Mouse (Mus musculus): ENCODE measurements around the gene Kdm4a. TPM values are rescaled to one million over a fixed set of nuclear protein-coding genes. Genes with fewer than 3 reads are reported as not detected.

Kdm4a gene
- polyA plus RNA-seq, 1 experiment from 2014 or later = 61.5 TPM

DNA sequence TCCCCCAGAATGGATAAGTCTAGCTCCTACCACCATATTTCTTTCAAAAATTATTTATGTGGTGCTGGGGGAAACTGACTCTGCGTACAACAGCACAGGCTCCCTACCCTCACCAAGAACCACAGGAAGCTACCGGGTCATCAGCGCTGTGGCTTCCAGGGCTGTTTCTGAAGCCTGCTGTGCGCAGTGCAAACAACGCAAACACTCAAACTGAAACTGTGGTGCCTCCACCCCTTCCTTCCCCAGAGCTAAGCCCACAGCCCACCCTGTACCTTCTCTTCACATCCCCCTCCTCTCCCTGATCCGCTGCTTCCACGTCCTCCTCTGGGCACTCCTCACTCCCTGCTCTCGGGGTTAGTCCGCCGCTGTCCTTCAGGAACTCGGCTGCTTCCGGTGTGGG, 17.7 kb downstream of the Kdm4a start:
- Histone ChIP-seq H3K4me3 (replicated peaks; ENCODE audit: low read length) (no peak overlapping the region), H3K9ac (replicated peaks; ENCODE audit: low read depth, low read length) (no peak overlapping the region), H3K4me2 (ENCODE audit: low read length) (no peak overlapping the region), H3K36me3 (ENCODE audit: control insufficient read depth, insufficient read depth) (peaks cover 81% of the 10 kb centered on the region), H3K4me1 (replicated peaks; ENCODE audit: control insufficient read depth, insufficient read depth, low read length) (no peaks in the 10 kb centered on the region), H3K9me3 (ENCODE audit: control insufficient read depth, low read length) (no peaks in the 10 kb centered on the region), H3K27me3 (replicated peaks; ENCODE audit: control insufficient read depth, insufficient read depth, low read length) (no peaks in the 10 kb centered on the region), H3K27ac (ENCODE audit: low read length) (no peak overlapping the region)
- no peak for ATAC-seq
- WGBS = 95% methylated on average over 12 of the region's 12 CpGs

DNA sequence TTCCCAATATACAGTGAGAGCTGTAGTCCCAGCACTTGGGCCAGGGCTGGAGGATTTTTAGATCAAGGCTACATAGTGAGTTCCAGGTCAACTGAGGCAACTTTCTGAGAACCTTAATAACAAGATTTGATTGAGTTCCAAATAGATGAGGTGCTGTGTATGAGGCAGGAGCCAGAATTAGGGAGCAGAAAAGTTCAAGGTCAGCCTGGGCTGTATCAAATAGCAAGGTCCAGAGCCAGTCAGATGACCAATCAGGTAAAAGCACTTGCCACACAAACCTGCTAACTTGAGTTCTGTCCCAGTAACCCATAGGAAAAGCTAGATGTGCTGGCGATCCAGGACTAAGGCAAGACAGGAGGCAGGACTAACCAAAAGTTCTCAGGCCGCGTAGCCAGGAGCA, 22.2 kb downstream of the Kdm4a start:
- no peak overlapping the region for H3K4me2 ChIP-seq (ENCODE audit: low read length)
- no peaks in the 10 kb centered on the region for H3K9me3 ChIP-seq (ENCODE audit: control insufficient read depth, low read length)
- ATAC-seq = no peak
- peaks cover 65% of the 10 kb centered on the region for H3K36me3 ChIP-seq (ENCODE audit: control insufficient read depth, insufficient read depth)
- H3K4me1 ChIP-seq (replicated peaks; ENCODE audit: control insufficient read depth, insufficient read depth, low read length) = no peaks in the 10 kb centered on the region
- WGBS = 100% methylated on average over 3 of the region's 3 CpGs
- no peak overlapping the region for H3K27ac ChIP-seq (ENCODE audit: low read length)
- H3K4me3 ChIP-seq (replicated peaks; ENCODE audit: low read length) = no peak overlapping the region
- no peak overlapping the region for H3K9ac ChIP-seq (replicated peaks; ENCODE audit: low read depth, low read length)
- no peaks in the 10 kb centered on the region for H3K27me3 ChIP-seq (replicated peaks; ENCODE audit: control insufficient read depth, insufficient read depth, low read length)

DNA sequence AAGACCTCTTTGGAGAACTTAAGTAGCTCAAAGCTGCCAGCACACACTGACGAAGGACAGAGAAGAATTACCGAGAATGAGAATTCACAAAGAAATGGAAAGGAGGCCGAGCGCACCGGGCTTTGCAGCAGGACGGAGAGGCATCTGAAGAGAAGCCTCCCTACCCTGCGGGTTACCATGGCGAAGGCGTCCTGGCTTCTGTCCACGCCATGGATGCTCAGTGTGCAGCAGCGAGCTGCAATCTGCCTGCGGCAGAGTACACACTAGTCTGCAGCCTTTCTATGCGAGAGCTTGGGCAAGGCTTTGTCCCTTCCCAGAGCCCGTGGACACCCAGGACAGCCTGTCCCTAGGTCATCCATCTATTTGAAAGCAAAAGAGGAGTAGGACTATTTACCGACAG, 23.3 kb downstream of the Kdm4a start:
- Histone ChIP-seq H3K9ac (replicated peaks; ENCODE audit: low read depth, low read length) (no peak overlapping the region), H3K27ac (ENCODE audit: low read length) (no peak overlapping the region), H3K4me3 (replicated peaks; ENCODE audit: low read length) (no peak overlapping the region), H3K4me1 (replicated peaks; ENCODE audit: control insufficient read depth, insufficient read depth, low read length) (no peaks in the 10 kb centered on the region), H3K9me3 (ENCODE audit: control insufficient read depth, low read length) (no peaks in the 10 kb centered on the region), H3K4me2 (ENCODE audit: low read length) (no peak overlapping the region), H3K27me3 (replicated peaks; ENCODE audit: control insufficient read depth, insufficient read depth, low read length) (no peaks in the 10 kb centered on the region), H3K36me3 (ENCODE audit: control insufficient read depth, insufficient read depth) (peaks cover 58% of the 10 kb centered on the region)
- no peak; the same call in 1 of the 2 replicates for ATAC-seq
- 63% methylated on average over 15 of the region's 15 CpGs for WGBS

DNA sequence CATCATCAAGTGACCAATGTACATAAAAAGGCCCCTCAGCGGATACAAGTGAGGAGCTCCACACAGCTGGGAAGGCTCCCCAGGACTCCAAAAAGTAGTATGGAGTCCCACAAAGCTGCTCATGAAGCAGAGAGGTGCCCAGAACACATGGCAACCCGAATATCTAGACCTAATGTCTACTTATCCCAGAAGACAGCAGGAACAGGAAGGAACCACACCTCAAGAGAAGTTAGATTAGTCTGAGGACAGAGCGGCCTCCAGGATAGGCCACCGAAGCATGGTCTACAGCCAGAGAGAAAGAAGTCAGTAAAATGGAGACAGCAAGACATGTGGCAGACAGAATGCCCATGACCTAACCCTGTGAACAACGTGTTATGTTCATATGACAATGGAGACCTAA, 25.0 kb downstream of the Kdm4a start:
- Histone ChIP-seq H3K27me3 (replicated peaks; ENCODE audit: control insufficient read depth, insufficient read depth, low read length) (no peaks in the 10 kb centered on the region), H3K4me2 (ENCODE audit: low read length) (no peak overlapping the region)
- WGBS = 97% methylated on average over 5 of the region's 5 CpGs

DNA sequence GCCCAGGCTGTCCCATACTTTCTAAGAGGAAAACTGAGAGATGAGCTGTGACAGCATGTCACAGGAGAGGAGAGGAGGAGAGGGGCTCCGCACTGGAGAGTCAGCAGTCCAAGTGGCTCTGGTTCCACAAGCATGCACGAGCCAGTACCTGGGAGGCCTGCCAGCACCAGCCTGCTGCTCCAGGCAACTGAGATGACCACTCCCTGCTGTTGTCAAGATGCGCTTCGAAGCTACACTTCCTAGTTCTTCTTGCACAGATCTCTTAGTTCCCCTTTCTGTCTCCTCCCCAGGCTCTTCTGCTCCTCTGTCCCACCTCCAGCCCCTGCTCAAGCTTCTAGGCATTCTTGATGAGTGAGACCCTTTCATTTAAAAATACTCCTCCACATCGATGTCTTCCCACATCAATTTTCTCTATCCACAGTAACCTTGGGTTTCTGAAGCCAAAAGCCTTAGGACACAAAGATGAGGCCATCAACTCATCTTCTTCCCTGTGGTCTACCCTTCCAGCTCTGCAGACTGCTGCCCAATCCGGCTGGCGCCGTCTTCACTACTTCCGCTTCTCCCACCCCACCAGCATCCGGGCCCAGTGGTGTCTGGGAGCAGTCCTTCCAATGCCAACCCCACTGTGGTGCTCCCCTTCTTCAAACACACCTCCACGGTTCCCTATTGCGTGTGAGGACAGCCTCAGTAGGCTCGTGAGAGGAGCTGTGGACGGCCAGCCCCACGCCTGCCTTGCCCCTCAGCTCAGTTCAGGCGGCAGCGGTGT, 27.6 kb downstream of the Kdm4a start:
- H3K36me3 ChIP-seq (ENCODE audit: control insufficient read depth, insufficient read depth) = peaks cover 30% of the 10 kb centered on the region
- H3K4me2 ChIP-seq (ENCODE audit: low read length) = no peak overlapping the region
- H3K9me3 ChIP-seq (ENCODE audit: control insufficient read depth, low read length) = no peaks in the 10 kb centered on the region
- no peaks in the 10 kb centered on the region for H3K27me3 ChIP-seq (replicated peaks; ENCODE audit: control insufficient read depth, insufficient read depth, low read length)
- H3K4me1 ChIP-seq (replicated peaks; ENCODE audit: control insufficient read depth, insufficient read depth, low read length) = no peaks in the 10 kb centered on the region
- H3K27ac ChIP-seq (ENCODE audit: low read length) = no peak overlapping the region
- H3K9ac ChIP-seq (replicated peaks; ENCODE audit: low read depth, low read length) = no peak overlapping the region
- H3K4me3 ChIP-seq (replicated peaks; ENCODE audit: low read length) = no peak overlapping the region
- 94% methylated on average over 17 of the region's 17 CpGs for WGBS
- ATAC-seq = no peak

More for the DNA sequence above, 25.0 kb downstream of the Kdm4a start:
- Histone ChIP-seq H3K9me3 (ENCODE audit: control insufficient read depth, low read length) (no peaks in the 10 kb centered on the region), H3K4me3 (replicated peaks; ENCODE audit: low read length) (no peak overlapping the region), H3K27ac (ENCODE audit: low read length) (no peak overlapping the region), H3K36me3 (ENCODE audit: control insufficient read depth, insufficient read depth) (peaks cover 45% of the 10 kb centered on the region), H3K9ac (replicated peaks; ENCODE audit: low read depth, low read length) (no peak overlapping the region), H3K4me1 (replicated peaks; ENCODE audit: control insufficient read depth, insufficient read depth, low read length) (no peaks in the 10 kb centered on the region)
- ATAC-seq = no peak

DNA sequence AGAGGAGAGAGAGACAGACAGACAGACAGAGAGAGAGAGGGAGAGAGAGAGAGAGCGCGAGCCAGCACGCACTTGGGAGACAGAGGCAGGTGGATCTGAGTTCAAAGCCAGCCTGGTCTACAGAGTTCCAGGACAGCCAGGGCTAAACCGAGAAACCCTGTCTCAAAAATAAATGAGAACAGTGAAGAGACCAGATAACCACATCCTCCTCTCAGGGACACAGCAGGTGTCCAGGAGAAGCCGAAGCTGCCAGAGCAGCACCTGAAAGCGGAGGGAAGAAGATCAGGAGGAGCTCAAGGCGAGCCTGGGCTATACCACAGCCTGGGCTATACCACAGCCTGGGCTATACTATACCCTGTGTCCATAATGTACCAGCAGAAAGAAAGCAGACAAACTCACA, 29.0 kb downstream of the Kdm4a start:
- Histone ChIP-seq H3K4me1 (replicated peaks; ENCODE audit: control insufficient read depth, insufficient read depth, low read length) (no peaks in the 10 kb centered on the region), H3K27ac (ENCODE audit: low read length) (no peak overlapping the region), H3K4me2 (ENCODE audit: low read length) (no peak overlapping the region), H3K36me3 (ENCODE audit: control insufficient read depth, insufficient read depth) (peaks cover 40% of the 10 kb centered on the region), H3K27me3 (replicated peaks; ENCODE audit: control insufficient read depth, insufficient read depth, low read length) (no peaks in the 10 kb centered on the region), H3K4me3 (replicated peaks; ENCODE audit: low read length) (no peak overlapping the region), H3K9ac (replicated peaks; ENCODE audit: low read depth, low read length) (no peak overlapping the region), H3K9me3 (ENCODE audit: control insufficient read depth, low read length) (no peaks in the 10 kb centered on the region)
- 92% methylated on average over 7 of the region's 7 CpGs for WGBS
- ATAC-seq = no peak

DNA sequence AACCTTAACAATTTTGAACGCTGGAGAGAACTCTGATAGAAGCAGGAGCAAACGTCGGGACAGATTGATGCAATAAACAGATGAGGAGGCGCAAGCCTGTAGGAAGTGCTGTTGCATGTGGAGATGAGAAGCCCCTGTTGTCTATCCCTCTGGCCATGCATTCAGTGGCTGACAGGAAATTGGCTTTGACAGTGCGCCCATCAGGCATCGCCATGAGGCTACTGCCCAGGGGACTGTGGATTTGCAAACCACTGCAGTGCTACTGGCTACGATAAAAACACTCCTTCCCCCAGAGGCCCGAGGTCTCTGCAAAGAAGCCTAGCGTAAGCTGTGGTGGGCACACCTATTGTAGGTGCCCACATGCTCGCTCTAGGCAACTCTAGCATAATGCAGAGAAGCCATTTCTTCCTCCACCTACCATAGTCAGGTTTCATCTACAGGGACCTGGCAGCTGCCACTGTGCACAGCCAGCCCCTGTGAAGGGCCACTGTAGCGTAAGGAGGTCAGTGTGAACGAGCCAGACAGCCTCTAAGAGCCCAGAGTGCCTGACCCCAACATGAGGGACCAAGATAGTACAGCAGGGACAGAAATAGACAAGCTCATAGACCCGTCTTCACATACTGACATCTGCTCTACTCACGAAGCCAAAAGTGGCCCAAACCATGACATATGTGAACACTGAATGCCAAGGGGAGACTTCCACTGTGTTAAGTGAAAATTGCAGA, 29.7 kb downstream of the Kdm4a start:
- no peaks in the 10 kb centered on the region for H3K9me3 ChIP-seq (ENCODE audit: control insufficient read depth, low read length)
- H3K36me3 ChIP-seq (ENCODE audit: control insufficient read depth, insufficient read depth) = peaks cover 43% of the 10 kb centered on the region
- H3K27me3 ChIP-seq (replicated peaks; ENCODE audit: control insufficient read depth, insufficient read depth, low read length) = no peaks in the 10 kb centered on the region
- no peak overlapping the region for H3K9ac ChIP-seq (replicated peaks; ENCODE audit: low read depth, low read length)
- H3K4me2 ChIP-seq (ENCODE audit: low read length) = no peak overlapping the region
- WGBS = 84% methylated on average over 14 of the region's 14 CpGs
- H3K27ac ChIP-seq (ENCODE audit: low read length) = no peak overlapping the region
- H3K4me1 ChIP-seq (replicated peaks; ENCODE audit: control insufficient read depth, insufficient read depth, low read length) = no peaks in the 10 kb centered on the region
- ATAC-seq = no peak
- H3K4me3 ChIP-seq (replicated peaks; ENCODE audit: low read length) = no peak overlapping the region

DNA sequence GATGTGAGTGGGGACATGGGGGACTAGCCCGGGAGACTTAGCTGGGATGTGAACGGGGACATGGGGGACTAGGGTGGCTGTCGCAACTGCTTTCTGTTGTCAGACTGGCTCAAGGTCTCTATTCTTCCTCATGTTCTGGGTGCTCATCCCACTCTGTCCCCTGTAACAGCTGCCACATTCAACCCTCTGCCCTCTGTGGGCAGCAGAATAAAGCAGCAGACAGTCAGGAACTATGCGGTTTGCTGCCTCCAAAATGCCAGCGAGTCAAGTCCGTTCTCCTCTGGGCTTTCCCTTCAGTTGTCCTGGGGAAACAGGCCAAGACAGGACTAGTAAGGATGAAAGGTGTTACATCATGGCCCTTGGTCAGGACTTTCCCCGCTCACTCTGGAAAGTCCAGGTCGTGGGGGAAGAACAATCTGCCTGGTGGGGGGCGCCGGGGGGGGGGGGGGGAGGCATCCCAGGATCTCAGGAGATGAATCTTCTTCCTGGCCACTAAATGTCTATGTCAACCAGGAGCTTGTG, 30.7 kb downstream of the Kdm4a start:
- H3K9ac ChIP-seq (replicated peaks; ENCODE audit: low read depth, low read length) = no peak overlapping the region
- peaks cover 49% of the 10 kb centered on the region for H3K36me3 ChIP-seq (ENCODE audit: control insufficient read depth, insufficient read depth)
- H3K27me3 ChIP-seq (replicated peaks; ENCODE audit: control insufficient read depth, insufficient read depth, low read length) = no peaks in the 10 kb centered on the region
- no peak overlapping the region for H3K4me3 ChIP-seq (replicated peaks; ENCODE audit: low read length)
- H3K4me2 ChIP-seq (ENCODE audit: low read length) = no peak overlapping the region
- no peak overlapping the region for H3K27ac ChIP-seq (ENCODE audit: low read length)
- H3K4me1 ChIP-seq (replicated peaks; ENCODE audit: control insufficient read depth, insufficient read depth, low read length) = no peaks in the 10 kb centered on the region
- H3K9me3 ChIP-seq (ENCODE audit: control insufficient read depth, low read length) = no peaks in the 10 kb centered on the region
- no peak for ATAC-seq
- WGBS = 91% methylated on average over 8 of the region's 10 CpGs

DNA sequence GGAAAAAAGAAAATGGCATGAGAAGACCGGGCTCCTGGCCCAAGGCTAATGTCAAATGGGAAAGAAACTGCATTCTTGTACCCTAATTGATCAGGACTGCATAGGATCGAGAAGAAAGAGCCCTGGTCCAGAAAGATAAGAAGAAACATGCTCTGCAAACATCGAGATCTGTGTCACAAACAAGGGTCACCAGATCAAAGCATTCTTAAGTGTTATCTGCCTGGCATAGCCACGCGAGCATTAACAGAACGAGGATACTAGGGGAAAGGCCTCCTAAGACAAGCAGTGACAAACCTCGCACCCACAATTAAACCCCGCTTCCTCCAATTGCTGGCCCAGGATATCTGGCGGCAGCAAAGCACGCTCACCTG, 31.5 kb downstream of the Kdm4a start:
- Histone ChIP-seq H3K9ac (replicated peaks; ENCODE audit: low read depth, low read length) (no peak overlapping the region), H3K27ac (ENCODE audit: low read length) (no peak overlapping the region), H3K36me3 (ENCODE audit: control insufficient read depth, insufficient read depth) (peaks cover 54% of the 10 kb centered on the region), H3K4me1 (replicated peaks; ENCODE audit: control insufficient read depth, insufficient read depth, low read length) (no peaks in the 10 kb centered on the region), H3K4me3 (replicated peaks; ENCODE audit: low read length) (no peak overlapping the region), H3K9me3 (ENCODE audit: control insufficient read depth, low read length) (no peaks in the 10 kb centered on the region), H3K27me3 (replicated peaks; ENCODE audit: control insufficient read depth, insufficient read depth, low read length) (no peaks in the 10 kb centered on the region), H3K4me2 (ENCODE audit: low read length) (no peak overlapping the region)
- WGBS = 89% methylated on average over 10 of the region's 10 CpGs
- ATAC-seq = no peak
